Mouse (Mus musculus) WW6 (cell line): ENCODE results near the gene Fam214b.

Experiments
- DNase-seq: peaks from one replicate; pipeline ENCODE4 v3.0.0-alpha.2; 2013; ENCODE audit warnings: low read depth, low spot score

The Fam214b gene

DNA sequence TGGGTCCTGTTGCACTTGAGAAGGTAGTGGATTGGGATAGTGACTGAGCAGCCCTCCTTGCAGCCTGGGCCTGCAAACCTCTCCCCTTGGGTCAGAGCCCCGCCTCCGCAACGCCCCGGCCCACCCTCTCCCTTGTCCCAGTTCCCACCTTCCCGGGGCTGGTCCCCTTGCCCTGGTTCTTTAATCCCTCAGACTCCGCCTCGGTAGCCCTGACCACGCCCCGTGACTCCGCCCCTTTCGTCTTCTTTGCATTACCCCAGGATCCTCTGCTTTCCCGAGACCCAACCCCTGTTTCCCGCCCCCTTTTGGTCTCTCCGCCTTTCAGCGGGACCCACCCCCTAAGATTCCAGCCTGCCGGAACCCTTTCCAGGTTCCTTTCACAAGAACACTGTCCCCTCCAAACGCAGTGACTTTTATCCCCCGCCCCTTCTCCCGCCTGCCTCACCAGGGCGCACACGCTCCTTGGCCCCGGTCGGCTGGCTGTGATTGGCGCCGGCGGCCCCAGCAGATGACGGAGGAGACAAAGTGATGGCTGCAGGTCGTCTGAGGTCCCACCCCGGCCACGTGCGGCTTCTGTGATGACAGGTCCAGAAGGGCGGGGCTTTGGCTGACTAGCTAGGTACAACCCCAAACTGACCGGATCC lies at the start of gene Fam214b:
Gene Fam214b (minus strand): TSS at position 562 of the 644 bp plus-strand sequence.
- DNase-seq, result peak; percentile 98

DNA sequence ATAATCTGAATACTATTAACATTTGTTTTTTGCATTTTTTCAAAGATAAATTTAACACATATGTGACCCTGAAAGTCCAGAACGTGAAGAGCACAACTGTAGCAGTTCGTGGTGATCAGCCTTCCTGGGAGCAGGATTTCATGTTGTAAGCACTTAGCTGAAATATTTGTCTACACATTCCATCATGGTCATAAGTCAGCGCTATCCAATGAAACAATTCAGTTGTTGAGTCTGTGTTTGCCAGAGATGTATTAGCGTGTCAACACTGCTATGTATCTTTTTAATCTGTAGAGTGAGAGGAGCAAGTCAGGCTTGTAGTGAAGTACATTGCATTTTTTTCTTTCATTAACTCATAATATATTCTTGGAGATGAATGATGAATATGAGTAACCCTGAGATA lies 45.2 kb upstream of the Fam214b start:
- DNase-seq, result no peak

- no peak for DNase-seq
Observed at GRCm38 (mm10) chr4:43089950-43090349, 43.9 kb upstream of the Fam214b start.

- DNase-seq, result no peak
Observed at GRCm38 (mm10) chr4:43082458-43082857, 36.4 kb upstream of the Fam214b start.

DNA sequence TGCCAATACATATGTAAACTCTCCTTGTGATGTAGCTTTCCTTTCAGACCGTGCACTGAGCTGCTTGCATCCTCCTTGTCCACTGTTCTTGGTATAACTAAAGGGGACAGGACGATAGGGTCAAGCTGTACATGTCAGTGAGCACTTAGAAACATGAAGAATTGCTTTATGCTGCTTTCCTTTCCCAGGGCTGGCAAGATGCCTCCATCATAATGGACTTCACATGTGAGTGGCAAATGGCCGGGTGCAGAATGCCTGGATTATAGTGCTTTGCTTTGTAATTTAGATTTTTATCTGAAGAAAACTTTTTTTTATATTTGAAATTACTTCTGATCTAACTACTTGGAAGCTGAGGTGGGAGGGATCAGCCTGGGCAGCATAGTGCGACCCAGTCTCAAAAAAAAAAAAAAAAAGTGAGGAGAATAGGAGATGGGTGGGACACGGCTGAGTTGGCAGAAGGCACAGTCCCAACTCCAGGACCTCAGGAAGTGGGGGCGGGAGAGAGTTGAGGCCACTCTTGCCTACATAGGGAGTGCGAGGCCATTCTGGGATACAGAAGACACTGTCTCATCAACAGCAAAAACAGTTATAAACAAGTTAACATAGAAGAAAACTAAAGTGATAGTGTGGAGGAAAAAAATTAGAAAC lies 32.2 kb upstream of the Fam214b start:
- no peak for DNase-seq

DNA sequence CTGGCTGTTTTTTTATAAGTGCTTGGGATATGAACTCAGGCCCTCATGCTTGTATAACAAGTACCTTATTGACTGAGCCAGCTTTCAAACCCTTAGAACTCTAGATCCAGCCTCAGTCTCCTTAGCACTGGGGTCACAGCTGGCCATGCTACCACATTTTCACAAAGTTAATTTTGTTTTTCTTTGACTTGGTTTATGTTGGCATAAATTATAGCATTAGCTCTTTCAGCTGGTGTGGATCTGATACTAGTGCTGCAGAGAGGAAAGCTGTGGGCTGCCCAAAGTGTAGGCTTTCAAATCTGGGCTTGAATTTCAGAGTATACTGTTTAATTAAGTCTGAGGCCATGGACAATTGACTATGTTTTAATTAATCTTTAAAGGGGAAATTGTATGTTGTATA lies 28.9 kb upstream of the Fam214b start:
- DNase-seq, result no peak

GRCm38 (mm10) chr4:43065471-43065870 lies 19.5 kb upstream of the Fam214b start:
- no peak for DNase-seq

GRCm38 (mm10) chr4:43060286-43060685 lies 14.3 kb upstream of the Fam214b start:
- no peak for DNase-seq

- no peak for DNase-seq
Observed at GRCm38 (mm10) chr4:43059697-43060096, 13.7 kb upstream of the Fam214b start.

DNA sequence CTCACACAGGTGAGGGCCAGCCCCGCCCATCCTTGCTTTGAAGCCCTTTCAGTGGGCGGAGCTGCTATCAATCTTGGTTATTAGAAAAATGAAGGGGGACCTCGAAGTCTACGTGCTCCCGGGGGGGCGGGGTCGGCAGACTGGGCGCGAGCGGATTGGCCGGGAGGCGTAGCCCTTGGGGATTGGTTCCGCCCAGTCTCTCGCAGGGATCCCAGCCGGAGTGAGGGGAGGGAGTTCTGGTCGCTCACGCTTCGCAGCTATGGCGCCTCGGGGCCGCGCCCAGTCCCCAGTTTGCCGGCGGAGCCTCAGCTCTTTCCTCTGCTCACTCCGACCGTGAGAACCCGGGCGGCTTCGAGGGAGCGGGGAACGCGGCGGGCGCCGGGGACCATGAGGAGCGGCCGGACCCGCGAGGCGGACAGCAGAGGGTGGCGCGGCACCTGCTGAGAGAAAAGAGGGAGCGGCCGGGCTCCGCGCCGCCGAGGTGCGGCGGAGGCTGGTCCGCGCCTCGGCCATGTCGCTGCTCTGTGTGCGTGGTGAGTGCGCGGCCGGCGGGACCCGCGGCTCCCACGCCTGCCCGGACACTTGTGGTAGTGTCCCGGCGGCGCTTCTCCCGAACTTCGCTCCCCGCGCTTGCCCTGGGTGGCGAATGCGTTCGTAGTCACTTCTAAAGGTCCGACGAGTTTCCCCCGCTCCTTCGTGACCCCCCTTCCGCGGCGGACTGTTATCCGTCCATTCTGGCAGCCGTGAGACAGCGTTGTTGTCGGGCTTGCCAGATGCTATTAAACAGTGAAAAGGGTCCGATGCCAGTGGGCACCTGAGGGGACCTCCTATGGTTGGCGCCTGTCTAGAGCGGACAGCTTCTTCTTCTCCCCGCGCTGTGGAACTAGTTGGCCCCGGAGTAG lies 13.0 kb upstream of the Fam214b start, which contains the start of gene Unc13b:
Gene Unc13b (plus strand): TSS at position 201 of the 902 bp plus-strand sequence.
- peak; percentile 87 for DNase-seq

DNA sequence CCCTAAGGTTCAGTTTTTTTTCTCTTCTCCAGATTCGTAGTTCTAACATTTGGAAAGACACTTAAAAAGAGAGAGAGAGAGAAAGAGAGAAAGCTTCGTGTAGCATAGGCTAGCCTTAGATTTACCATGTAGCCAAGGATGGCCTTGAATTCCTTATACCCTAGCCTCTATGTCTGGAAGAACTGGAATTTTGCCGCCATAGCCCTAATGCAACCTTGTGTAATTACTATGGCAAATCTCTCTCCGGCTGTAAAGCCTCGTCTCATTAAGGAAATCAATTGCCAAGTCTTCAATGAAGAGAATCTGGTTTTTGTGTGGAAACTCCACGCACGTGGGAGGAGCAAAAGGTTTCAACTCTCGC lies 12.4 kb upstream of the Fam214b start:
- no peak for DNase-seq

- no peak for DNase-seq
Observed at GRCm38 (mm10) chr4:43057654-43058053, 11.6 kb upstream of the Fam214b start.

DNA sequence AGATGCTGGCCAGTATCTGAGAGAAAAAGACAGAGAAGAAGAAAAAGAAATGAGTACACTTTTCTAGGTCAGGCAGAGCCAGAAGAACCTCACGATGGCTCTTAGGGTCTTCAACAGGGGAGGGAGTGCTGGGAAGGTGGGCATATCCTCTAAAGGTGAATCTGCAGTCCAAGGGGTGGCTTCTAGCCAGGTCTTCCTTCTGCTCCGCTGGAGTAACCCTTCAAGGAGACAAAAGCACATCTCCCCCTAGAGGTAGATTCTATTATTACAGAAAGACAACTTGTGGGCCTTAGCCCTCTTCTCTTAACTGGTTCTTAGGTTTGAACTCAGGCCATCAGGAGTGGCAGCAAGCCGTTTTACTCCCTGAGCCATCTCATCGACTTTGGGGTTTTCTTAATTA lies 6.6 kb upstream of the Fam214b start:
- no peak for DNase-seq

GRCm38 (mm10) chr4:43047231-43047630 lies 1.2 kb upstream of the Fam214b start:
- no peak for DNase-seq

DNA sequence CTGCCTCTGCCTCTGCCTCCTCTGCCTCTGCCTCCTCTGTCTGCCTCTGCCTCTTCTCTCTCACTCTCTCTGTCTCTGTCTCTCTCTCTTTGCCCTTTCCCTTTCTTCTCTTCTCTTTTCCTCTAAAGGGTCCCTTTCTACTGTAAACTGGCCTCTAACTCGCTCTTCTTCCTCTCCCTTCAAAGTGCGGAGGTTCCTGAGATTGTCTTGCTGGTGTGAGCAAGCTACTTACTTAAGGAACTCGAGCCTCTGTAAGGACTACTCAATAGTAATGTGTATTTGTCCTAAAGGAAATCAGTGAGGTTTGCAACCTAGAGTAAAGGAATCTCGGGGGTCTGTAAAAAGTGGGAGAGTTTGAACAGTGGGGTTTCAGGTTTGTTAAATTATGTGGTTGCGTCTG lies 587 bp upstream of the Fam214b start:
- no peak for DNase-seq

DNA sequence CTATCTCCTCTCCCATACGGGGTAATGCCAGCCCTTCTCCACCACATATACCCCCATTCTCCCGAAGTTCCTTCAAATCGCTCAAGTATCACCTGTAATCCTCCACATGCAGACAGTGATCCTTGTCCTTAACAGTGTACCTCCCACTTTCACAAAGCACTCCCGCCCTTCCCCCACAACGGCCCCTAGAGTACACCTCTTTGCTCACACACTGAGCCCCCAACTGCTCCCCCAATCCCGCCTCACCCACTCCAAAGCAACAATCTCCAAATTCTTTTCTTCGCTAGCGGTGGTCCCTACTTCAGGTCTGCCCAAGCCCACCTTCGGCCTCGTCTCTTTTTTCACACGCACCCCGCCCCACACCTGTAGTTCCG lies 748 bp downstream of the Fam214b start:
- DNase-seq, result no peak

DNA sequence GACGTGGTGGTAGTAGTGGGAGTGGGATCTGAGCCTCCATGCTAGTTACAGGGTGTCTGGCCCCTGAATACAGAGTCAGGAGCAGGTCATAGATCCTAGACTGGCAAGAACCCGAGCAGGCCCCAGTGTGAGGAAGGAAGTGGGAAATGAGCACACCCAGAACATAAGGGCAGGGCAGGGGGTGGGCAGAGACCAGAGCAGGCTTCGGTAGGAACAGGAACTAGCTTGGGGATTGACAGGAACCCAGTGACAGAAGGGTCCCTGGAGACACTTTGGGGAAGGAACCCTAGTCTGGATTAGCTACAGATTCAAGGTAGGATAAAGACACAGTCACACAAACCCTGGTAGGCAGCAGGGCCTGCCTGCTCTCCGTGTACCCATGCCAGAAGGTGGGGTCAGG lies 1.3 kb downstream of the Fam214b start:
- no peak for DNase-seq

GRCm38 (mm10) chr4:43043644-43044357 lies 2.2 kb downstream of the Fam214b start:
- no peak for DNase-seq

DNA sequence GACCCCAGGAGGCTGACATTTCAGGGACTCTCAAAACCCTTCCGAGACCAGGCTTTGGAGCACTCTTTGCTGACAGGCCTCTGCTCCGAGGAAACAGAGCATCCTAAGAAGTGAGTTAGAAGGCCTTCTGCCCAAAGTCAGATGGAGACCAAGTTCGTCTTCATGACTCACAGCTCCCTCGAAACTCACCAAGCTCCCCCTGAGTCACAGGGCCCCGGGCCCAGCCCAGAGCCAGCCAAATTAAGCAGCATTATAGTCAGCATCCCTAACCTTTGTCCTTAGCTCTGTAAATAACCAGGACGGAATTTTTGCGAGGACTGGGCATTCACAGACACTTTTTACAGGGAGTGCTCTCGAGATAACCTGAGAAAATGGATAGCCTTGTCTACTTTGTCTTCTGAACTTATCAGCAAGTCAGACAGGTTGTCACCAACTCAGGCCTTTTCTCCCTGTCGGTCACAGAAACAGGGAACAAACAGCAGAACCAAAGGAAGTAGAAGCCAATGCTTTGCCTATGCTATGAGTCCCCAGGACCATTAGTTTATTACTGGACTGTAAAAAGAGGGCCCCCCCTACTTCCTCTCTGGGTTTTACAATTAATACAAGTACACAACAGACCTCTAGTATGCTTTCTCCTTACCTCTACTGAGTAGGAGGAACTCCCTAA lies 5.0 kb downstream of the Fam214b start:
- no peak for DNase-seq

GRCm38 (mm10) chr4:43040114-43040572 lies 5.9 kb downstream of the Fam214b start:
- DNase-seq, result peak; percentile 88

DNA sequence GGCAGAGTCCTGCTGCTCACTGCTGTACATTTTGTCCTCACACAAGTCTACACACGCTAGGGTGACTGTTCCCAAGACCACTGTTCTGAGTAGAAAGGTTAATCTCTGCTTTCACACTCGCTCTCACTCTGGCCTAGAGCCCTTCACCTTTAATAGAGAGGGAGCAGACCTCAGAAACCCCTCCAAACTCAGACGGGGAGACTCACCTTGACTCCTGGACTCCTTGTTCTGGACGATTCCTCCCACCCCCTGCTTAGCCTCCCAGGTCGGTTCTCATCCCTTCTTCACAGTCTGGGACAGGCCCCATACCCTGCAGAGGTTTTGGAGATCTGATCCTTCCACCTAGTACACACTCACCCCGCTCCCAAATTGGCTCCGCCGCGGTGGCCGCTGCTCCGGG lies 6.4 kb downstream of the Fam214b start:
- DNase-seq, result no peak
